Mouse (Mus musculus): ENCODE measurements around the gene Vps39. TPM values are rescaled to one million over a fixed set of nuclear protein-coding genes. Genes with fewer than 3 reads are reported as not detected.

Vps39 gene
- polyA plus RNA-seq, 1 experiment = 27.7 TPM

DNA sequence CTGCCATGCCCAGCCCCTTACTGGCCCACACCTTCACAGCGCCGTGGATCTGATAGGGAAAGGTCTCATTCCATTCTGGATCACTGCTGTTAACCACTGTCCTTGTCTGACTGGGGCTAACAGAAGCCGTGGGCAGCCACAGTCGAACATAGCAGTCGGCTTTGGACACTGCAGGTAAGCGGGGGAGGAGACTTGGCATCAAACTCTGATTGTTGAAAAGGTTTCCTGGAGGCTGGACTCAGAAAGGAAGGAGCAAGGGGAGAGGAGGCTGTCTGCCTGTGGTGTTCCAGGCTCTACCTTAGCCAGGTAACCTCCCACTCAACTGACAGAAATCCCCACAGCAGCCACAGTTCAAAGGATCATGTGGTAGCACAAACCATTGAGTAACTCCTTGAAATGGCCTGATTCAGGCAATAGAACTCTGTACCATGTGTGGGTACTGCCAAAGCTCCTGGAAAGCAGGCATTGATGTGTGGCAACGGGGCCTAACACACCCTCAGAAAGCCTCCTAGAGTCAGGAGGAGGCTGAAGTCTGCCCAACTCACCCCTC lies 40.6 kb downstream of the Vps39 start:
- Histone ChIP-seq H3K4me1 (ENCODE audit: control insufficient read depth, insufficient read depth, low read length) (no peaks in the 10 kb centered on the region), H3K4me3 (ENCODE audit: insufficient read depth, low read length) (no peak overlapping the region), H3K27ac (ENCODE audit: insufficient read depth, low read length) (no peak overlapping the region)
- TF ChIP-seq POLR2A (IDR thresholded peaks at IDR 0.05; ENCODE audit: low read depth, low read length) (no peak), CTCF (IDR thresholded peaks at IDR 0.05; ENCODE audit: borderline replicate concordance, insufficient read depth, low read length) (no peak)

DNA sequence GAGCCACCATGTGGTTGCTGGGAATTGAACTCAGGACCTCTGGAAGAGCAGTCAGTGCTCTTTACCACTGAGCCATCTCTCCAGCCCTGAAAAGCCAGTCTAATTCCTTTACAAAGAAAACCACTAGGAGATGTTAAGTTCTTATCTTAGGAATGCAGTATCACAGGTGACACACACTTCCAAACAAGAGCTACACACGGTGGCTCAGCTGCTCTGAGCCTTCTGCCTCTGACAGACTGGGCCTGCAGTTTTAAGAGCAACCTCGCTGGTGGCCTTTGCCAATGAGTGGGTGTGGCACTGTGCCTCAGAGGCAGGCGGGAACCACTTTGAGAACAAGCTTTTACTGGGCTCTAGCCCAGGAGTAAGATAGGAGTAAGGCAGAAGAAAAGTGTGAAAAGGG lies 48.8 kb downstream of the Vps39 start:
- H3K4me1 ChIP-seq (ENCODE audit: control insufficient read depth, insufficient read depth, low read length) = no peaks in the 10 kb centered on the region
- H3K4me3 ChIP-seq (ENCODE audit: insufficient read depth, low read length) = no peak overlapping the region
- TF ChIP-seq POLR2A (IDR thresholded peaks at IDR 0.05; ENCODE audit: low read depth, low read length) = no peak
- no peak overlapping the region for H3K27ac ChIP-seq (ENCODE audit: insufficient read depth, low read length)

DNA sequence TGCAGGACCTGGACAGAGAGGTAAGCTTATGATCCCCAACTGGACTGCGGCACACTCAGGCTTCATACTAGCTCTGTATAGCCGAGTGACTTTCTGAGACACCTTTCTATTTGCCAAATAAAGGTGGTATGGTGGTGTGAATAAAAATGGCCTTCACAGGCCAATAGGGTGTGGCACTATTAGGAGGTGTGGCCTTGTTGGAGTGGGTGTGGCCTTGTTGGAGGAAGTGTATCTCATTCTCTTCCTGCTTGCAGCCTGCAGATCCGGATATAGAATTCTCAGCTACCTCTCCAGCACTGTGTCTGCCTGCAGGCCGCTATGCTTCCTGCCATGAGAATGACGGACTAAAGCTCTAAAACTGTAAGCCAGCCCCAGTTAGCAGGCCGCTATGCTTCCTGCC lies 51.9 kb downstream of the Vps39 start:
- H3K27ac ChIP-seq (ENCODE audit: insufficient read depth, low read length) = no peak overlapping the region
- no peak overlapping the region for H3K4me3 ChIP-seq (ENCODE audit: insufficient read depth, low read length)
- no peak for TF ChIP-seq CTCF (IDR thresholded peaks at IDR 0.05; ENCODE audit: borderline replicate concordance, insufficient read depth, low read length)
- no peaks in the 10 kb centered on the region for H3K4me1 ChIP-seq (ENCODE audit: control insufficient read depth, insufficient read depth, low read length)

DNA sequence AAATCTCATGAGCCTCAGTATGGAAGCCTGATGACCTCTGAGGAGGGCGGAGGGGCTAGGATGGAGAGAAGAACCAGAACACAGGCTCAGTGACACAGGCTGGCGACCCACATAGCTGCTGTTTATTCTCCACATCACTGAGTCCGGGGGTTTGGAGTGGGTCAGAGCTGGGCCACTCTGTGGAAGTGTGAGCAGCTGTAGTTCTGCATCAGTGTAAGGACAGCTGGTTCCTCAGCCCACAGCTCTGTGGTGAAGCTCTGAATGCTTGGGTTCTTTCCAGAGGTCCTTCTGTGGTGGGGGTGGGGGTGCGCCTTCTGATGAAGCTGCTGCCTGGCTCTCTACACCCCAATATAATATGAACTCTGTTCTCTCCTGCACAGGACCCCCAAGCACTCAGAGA lies 53.1 kb downstream of the Vps39 start:
- TF ChIP-seq POLR2A (IDR thresholded peaks at IDR 0.05; ENCODE audit: low read depth, low read length) = no peak
- no peak for TF ChIP-seq CTCF (IDR thresholded peaks at IDR 0.05; ENCODE audit: borderline replicate concordance, insufficient read depth, low read length)
- H3K4me3 ChIP-seq (ENCODE audit: insufficient read depth, low read length) = no peak overlapping the region
- no peak overlapping the region for H3K27ac ChIP-seq (ENCODE audit: insufficient read depth, low read length)
- no peaks in the 10 kb centered on the region for H3K4me1 ChIP-seq (ENCODE audit: control insufficient read depth, insufficient read depth, low read length)

DNA sequence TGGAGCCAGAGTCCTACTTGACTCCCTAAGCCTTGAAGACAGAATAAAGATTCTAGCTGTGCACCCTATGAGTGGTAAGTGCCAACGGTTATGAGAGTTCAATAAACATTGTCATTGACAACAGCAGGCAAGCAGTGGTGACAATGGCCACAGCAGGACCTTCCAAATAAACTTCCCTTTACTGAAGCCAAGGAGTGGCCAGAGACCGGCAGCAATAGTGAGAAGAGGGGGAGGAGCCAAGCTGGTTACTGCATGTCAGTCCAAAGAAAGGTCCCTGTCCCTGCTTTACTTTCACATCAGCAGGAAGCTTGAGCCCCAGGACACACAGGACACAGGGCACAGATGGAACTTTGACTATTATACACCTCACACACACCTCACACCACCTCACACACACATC lies 56.8 kb downstream of the Vps39 start:
- Histone ChIP-seq H3K4me3 (ENCODE audit: insufficient read depth, low read length) (no peak overlapping the region), H3K27ac (ENCODE audit: insufficient read depth, low read length) (no peak overlapping the region), H3K4me1 (ENCODE audit: control insufficient read depth, insufficient read depth, low read length) (no peaks in the 10 kb centered on the region)
- TF ChIP-seq CTCF (IDR thresholded peaks at IDR 0.05; ENCODE audit: borderline replicate concordance, insufficient read depth, low read length) = no peak
- no peak for TF ChIP-seq POLR2A (IDR thresholded peaks at IDR 0.05; ENCODE audit: low read depth, low read length)

DNA sequence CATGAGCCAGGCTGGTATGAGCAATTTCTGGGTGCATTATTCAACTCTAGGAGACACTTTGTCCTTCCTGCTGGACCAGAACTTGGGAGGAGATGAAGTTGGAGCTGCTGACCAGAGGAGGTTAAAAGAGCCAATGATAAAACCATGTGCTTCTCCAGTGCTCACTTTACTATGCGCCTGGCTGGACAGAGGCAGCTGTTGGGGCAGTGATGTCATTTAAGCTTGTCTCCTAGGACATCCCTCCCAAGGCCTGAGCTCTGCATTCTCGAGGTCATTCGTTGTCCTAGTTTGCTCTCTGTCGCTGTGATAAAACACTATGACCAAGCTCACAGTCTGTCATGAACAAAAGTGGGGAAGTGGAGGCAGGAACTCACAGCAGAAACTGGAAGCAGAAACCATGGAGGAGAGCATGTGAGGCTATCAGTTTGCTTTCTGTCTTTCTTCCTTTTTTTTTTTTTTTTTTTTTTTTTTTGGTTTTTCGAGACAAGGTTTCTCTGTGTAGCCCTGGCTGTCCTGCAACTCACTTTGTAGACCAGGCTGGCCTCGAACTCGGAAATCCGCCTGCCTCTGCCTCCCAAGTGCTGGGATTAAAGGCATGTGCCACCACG lies 61.4 kb downstream of the Vps39 start:
- Histone ChIP-seq H3K27ac (ENCODE audit: insufficient read depth, low read length) (no peak overlapping the region), H3K4me1 (ENCODE audit: control insufficient read depth, insufficient read depth, low read length) (no peaks in the 10 kb centered on the region), H3K4me3 (ENCODE audit: insufficient read depth, low read length) (no peak overlapping the region)
- no peak for TF ChIP-seq POLR2A (IDR thresholded peaks at IDR 0.05; ENCODE audit: low read depth, low read length)
- no peak for TF ChIP-seq CTCF (IDR thresholded peaks at IDR 0.05; ENCODE audit: borderline replicate concordance, insufficient read depth, low read length)

DNA sequence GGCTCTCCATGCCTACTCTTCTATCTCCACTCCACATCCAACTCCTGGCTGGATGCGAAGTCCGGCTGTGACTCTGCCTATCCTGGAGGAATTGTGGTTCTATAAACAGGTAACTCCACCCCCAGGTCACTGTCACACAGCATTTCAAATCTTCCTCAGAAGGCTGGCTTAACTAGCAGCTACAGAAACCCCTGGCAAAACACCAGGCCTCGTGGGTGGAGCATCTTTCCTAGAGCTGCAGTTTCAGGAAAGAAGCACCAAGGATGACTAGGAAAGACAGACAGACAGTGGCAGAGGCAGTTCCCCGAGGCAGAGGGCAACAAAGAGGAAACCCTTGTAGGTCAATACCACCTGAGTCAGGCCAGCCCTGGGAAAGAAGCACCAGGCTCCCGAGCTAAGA lies 63.9 kb downstream of the Vps39 start, which contains the start of gene Pla2g4d:
Pla2g4d (minus strand) TSS at position 203 of the 400 bp plus-strand sequence.
- Histone ChIP-seq H3K4me1 (ENCODE audit: control insufficient read depth, insufficient read depth, low read length) (no peaks in the 10 kb centered on the region), H3K4me3 (ENCODE audit: insufficient read depth, low read length) (no peak within 1 kb of the TSS), H3K27ac (ENCODE audit: insufficient read depth, low read length) (no peak within 1 kb of the TSS)
- TF ChIP-seq CTCF (IDR thresholded peaks at IDR 0.05; ENCODE audit: borderline replicate concordance, insufficient read depth, low read length) (no peak), POLR2A (IDR thresholded peaks at IDR 0.05; ENCODE audit: low read depth, low read length) (no peak)

DNA sequence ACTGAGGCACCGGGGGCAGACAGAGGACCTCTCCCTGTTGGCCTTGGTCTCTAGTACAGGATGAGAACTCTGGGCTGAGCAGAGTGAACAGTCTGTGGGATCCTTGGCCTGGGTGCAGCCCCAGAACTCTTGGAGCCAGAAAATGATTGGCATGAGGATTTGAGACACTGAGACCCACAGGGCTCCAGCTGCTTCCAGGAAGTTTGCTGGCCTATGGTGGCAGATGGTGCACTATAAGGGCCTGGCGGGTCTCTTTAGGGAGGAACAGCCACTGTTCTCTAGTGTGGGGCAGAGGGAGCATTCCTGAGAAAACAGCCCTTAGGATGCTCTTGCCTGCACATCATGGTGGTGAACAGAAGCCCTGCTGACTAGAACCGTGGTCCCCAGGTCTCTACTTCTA lies 64.5 kb downstream of the Vps39 start:
- no peak for TF ChIP-seq CTCF (IDR thresholded peaks at IDR 0.05; ENCODE audit: borderline replicate concordance, insufficient read depth, low read length)
- no peak for TF ChIP-seq POLR2A (IDR thresholded peaks at IDR 0.05; ENCODE audit: low read depth, low read length)
- no peak overlapping the region for H3K4me3 ChIP-seq (ENCODE audit: insufficient read depth, low read length)
- no peak overlapping the region for H3K27ac ChIP-seq (ENCODE audit: insufficient read depth, low read length)
- H3K4me1 ChIP-seq (ENCODE audit: control insufficient read depth, insufficient read depth, low read length) = no peaks in the 10 kb centered on the region

DNA sequence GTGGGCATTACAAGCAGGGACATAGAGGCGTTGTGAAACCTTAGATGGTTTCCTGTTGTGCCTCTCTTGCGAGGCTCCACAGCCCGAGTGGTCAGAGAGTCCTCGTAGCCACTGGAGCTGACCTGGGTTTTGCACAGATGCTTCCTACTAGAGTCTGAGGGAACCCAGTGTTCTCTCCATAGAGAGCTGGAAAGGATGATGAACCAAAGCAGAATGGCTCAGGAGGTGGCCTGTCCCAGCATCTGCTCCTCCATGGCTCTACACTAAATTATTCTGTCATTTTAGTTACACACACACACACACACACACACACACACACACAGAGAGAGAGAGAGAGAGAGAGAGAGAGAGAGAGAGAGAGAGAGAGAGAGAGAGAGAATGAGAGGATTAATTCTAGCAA lies 67.3 kb downstream of the Vps39 start:
- TF ChIP-seq CTCF (IDR thresholded peaks at IDR 0.05; ENCODE audit: borderline replicate concordance, insufficient read depth, low read length) (no peak), POLR2A (IDR thresholded peaks at IDR 0.05; ENCODE audit: low read depth, low read length) (no peak)
- Histone ChIP-seq H3K4me3 (ENCODE audit: insufficient read depth, low read length) (no peak overlapping the region), H3K4me1 (ENCODE audit: control insufficient read depth, insufficient read depth, low read length) (no peaks in the 10 kb centered on the region), H3K27ac (ENCODE audit: insufficient read depth, low read length) (no peak overlapping the region)

DNA sequence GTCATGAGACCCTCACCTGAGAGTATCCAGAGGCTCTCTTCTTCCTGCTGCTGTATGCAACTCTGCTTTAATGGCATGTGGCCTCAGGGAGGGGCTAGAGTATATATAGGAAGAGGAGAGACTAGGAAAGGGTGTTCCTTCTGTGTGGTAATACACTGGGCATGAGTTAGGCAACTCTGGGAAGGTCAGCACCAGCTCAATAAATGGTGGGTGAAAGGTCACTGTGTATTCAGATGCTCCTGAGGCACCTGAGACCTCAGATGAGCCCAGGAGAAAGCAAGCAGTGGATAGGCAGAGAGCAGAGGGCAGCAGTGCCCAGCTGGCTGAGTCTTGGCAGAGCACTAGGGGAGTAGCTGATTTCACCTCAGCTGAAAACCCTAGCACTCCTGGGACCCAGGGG lies 68.2 kb downstream of the Vps39 start:
- no peak for TF ChIP-seq CTCF (IDR thresholded peaks at IDR 0.05; ENCODE audit: borderline replicate concordance, insufficient read depth, low read length)
- no peak for TF ChIP-seq POLR2A (IDR thresholded peaks at IDR 0.05; ENCODE audit: low read depth, low read length)

More for the DNA sequence above, 68.2 kb downstream of the Vps39 start:
- Histone ChIP-seq H3K4me1 (ENCODE audit: control insufficient read depth, insufficient read depth, low read length) (no peaks in the 10 kb centered on the region), H3K4me3 (ENCODE audit: insufficient read depth, low read length) (no peak overlapping the region), H3K27ac (ENCODE audit: insufficient read depth, low read length) (no peak overlapping the region)

Data from embryonic fibroblast, embryonic 13.5 days (primary cell).